Mouse (Mus musculus): Measurements from ENCODE around the gene Col8a2. TPM values are rescaled to one million over a fixed set of nuclear protein-coding genes. Genes with fewer than 3 reads are reported as not detected.
A peak's percentile ranks its signal among the peaks of the same experiment; 100 is the strongest.

Gene Col8a2
- polyA plus RNA-seq, 1 experiment from 2014 or later = 12.1 TPM

DNA sequence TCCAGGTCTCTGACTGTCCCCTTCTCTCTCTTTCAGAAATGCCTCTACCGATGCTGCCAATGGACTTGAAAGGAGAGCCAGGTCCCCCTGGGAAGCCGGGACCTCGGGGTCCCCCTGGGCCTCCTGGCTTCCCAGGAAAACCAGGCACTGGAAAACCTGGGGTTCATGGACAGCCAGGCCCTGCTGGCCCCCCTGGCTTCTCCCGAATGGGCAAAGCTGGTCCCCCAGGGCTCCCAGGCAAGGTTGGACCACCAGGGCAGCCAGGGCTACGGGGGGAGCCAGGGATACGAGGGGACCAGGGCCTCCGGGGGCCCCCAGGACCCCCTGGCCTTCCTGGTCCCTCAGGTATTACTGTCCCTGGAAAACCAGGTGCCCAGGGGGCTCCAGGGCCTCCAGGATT is 23.8 kb downstream of the Col8a2 start:
- Histone ChIP-seq H3K27ac (no peak overlapping the region), H3K9ac (no peak overlapping the region), H3K4me1 (no peaks in the 10 kb centered on the region), H3K4me3 (no peak overlapping the region), H3K4me2 (replicated peaks) (no peak overlapping the region), H3K27me3 (replicated peaks) (no peaks in the 10 kb centered on the region), H3K36me3 (peaks cover 2% of the 10 kb centered on the region; the same call in 1 of the 2 replicates), H3K9me3 (peaks cover 6% of the 10 kb centered on the region)
- 80% methylated on average over 7 of the region's 7 CpGs for WGBS
- no peak for ATAC-seq (ENCODE audit: low FRiP score, low read depth)

DNA sequence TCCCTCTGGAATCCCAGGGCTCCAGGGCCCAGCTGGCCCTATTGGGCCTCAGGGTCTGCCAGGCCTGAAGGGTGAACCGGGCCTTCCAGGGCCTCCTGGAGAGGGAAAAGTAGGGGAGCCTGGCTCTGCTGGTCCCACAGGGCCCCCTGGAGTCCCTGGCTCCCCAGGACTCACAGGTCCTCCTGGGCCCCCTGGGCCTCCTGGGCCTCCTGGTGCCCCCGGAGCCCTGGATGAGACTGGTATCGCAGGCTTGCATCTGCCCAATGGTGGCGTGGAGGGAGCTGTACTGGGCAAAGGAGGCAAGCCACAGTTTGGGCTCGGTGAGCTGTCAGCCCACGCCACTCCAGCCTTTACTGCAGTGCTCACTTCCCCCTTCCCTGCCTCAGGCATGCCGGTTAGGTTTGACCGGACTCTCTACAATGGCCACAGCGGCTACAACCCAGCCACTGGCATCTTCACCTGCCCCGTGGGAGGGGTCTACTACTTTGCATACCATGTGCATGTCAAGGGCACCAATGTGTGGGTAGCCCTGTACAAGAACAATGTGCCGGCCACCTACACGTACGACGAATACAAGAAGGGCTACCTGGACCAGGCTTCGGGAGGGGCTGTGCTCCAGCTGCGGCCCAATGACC is 25.1 kb downstream of the Col8a2 start:
- H3K27ac ChIP-seq = no peak overlapping the region
- peaks cover 16% of the 10 kb centered on the region for H3K36me3 ChIP-seq
- H3K4me2 ChIP-seq (replicated peaks) = no peak overlapping the region
- ATAC-seq (ENCODE audit: low FRiP score, low read depth) = no peak
- no peaks in the 10 kb centered on the region for H3K9me3 ChIP-seq
- H3K9ac ChIP-seq = no peak overlapping the region
- H3K4me3 ChIP-seq = no peak overlapping the region
- H3K4me1 ChIP-seq = no peaks in the 10 kb centered on the region
- 90% methylated on average over 16 of the region's 16 CpGs for WGBS
- no peaks in the 10 kb centered on the region for H3K27me3 ChIP-seq (replicated peaks)

DNA sequence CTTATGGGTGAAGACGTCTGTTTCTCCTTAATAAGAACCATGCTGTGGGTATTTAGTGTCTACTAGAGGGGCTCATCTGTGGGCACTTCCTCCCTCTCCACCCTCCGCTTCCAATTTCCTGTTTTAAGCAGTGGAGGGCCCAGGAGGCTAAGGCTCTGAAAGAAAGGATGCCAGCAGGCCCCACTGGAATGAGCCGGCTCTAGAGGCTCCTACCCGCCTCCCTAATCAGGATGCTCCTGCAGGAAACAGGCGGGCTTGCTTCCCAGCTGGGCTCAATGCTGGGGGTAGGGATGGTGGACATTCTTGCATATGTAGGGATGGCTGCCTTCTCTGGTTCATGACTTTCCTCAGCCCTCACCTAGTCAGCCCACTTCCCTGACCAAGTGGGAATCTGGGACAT is 26.6 kb downstream of the Col8a2 start:
- WGBS = 28% methylated on average over 5 of the region's 5 CpGs
- ATAC-seq (ENCODE audit: low FRiP score, low read depth) = no peak
- H3K27me3 ChIP-seq (replicated peaks) = no peaks in the 10 kb centered on the region
- no peaks in the 10 kb centered on the region for H3K4me1 ChIP-seq
- no peak overlapping the region for H3K27ac ChIP-seq
- no peak overlapping the region for H3K4me2 ChIP-seq (replicated peaks)
- no peaks in the 10 kb centered on the region for H3K9me3 ChIP-seq
- no peak overlapping the region for H3K4me3 ChIP-seq
- peaks cover 31% of the 10 kb centered on the region for H3K36me3 ChIP-seq
- no peak overlapping the region for H3K9ac ChIP-seq

DNA sequence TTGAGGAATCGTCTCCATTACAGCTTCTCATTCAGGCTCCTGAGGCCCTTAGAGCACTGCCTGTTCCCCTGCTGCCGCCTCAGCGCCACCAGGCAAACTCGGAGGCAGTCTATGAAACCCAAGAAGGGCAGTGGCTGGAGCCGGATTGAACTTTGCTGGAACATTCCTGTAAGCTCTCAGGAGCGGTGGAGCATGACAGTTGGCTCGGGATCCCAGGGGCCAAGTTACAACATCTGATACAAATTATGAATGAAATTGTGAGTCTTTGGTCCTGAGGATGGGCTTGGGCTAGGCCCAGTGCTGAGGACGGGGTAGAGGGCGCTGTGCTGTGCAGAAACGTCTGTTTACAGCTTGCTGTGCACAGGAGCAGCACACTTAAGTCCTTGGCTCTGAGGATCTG is 27.8 kb downstream of the Col8a2 start:
- Histone ChIP-seq H3K36me3 (peaks cover 36% of the 10 kb centered on the region), H3K4me1 (no peaks in the 10 kb centered on the region), H3K4me2 (replicated peaks) (no peak overlapping the region), H3K9ac (no peak overlapping the region), H3K4me3 (no peak overlapping the region), H3K27ac (no peak overlapping the region), H3K9me3 (no peaks in the 10 kb centered on the region), H3K27me3 (replicated peaks) (no peaks in the 10 kb centered on the region)
- 59% methylated on average over 10 of the region's 10 CpGs for WGBS
- no peak for ATAC-seq (ENCODE audit: low FRiP score, low read depth)

DNA sequence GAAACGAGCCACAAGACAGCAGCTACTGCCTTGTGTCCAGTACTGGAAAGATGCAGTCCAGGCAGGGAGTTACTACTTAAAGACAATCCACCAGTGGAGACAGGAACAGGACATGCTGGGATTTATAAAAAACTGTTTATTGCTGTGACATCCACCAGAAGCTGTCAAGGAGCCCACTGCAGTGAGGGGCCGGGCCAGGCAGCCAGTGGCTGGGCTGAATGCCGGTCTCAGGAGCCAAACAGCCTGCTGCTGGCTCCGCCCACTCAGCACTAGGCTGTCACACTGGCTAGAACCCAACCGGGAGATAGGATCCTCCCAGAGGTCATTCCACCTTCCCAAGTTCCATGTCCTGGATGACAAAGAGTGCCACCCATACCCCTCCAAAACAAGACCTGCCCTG is 29.3 kb downstream of the Col8a2 start:
- WGBS = 43% methylated on average over 5 of the region's 5 CpGs
- ATAC-seq (ENCODE audit: low FRiP score, low read depth) = no peak
- peaks cover 38% of the 10 kb centered on the region for H3K36me3 ChIP-seq

DNA sequence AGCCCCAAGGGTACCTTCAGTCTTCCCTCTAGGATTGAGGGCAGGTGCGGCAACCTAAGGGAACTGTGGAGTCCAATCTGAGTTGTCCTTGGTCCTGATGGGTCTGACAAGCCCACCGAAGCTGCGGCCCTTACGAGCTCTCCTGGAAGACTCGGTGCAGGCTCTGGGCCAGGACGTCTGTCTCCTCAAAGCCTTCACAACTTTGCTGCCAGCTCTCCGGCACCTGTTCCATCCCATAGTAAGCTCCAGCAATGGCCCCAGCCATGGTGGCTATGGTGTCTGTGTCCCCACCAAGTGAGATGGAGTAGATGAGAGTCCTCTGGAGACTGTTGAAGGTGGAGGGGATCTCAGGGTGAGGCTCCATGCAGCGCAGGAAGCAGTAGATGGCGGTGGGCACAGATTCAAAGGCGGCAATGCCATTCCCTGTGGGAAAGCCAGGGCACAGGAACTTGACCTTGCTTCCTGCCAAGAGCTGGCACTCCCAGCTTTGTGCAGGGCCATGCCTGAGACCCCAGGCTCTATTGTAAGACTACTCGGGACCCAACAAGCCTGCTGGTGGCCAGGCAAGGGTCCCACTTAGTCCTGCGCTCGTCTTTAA is 29.9 kb downstream of the Col8a2 start:
- Histone ChIP-seq H3K36me3 (peaks cover 38% of the 10 kb centered on the region), H3K9ac (no peak overlapping the region), H3K27me3 (replicated peaks) (no peaks in the 10 kb centered on the region), H3K27ac (no peak overlapping the region), H3K9me3 (no peaks in the 10 kb centered on the region), H3K4me3 (no peak overlapping the region), H3K4me1 (peaks cover 8% of the 10 kb centered on the region), H3K4me2 (replicated peaks) (no peak overlapping the region)
- ATAC-seq (ENCODE audit: low FRiP score, low read depth) = no peak
- 94% methylated on average over 13 of the region's 13 CpGs for WGBS

More for the DNA sequence above, 29.3 kb downstream of the Col8a2 start:
- Histone ChIP-seq H3K27ac (no peak overlapping the region), H3K4me1 (peaks cover 7% of the 10 kb centered on the region), H3K9ac (no peak overlapping the region), H3K27me3 (replicated peaks) (no peaks in the 10 kb centered on the region), H3K4me2 (replicated peaks) (no peak overlapping the region), H3K9me3 (no peaks in the 10 kb centered on the region), H3K4me3 (no peak overlapping the region)

DNA sequence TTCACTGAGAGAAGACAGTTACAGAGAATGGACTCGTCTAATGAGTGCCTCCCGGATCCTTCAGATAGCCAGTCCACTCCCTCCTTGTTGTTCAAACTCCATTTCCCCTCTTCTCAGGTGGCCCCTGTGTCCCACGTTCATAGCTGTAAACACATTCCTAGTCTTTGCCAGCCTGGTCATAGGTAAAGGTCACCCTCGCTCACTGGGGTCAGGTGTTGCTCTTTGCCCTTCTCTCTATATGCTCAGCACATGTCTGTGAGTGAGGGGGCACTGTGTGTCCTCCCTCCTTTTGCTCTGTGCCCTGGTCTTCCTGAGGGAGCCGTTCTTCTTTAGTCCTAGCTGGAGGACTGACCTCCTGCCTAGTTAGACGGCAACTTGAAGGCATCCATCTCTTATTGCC is 33.2 kb downstream of the Col8a2 start:
- Histone ChIP-seq H3K9ac (no peak overlapping the region), H3K4me3 (no peak overlapping the region), H3K9me3 (no peaks in the 10 kb centered on the region), H3K27me3 (replicated peaks) (peaks cover 11% of the 10 kb centered on the region), H3K36me3 (peaks cover 38% of the 10 kb centered on the region), H3K4me1 (peaks cover 11% of the 10 kb centered on the region), H3K4me2 (replicated peaks) (no peak overlapping the region), H3K27ac (no peak overlapping the region)
- no peak for ATAC-seq (ENCODE audit: low FRiP score, low read depth)
- 91% methylated on average over 6 of the region's 6 CpGs for WGBS

DNA sequence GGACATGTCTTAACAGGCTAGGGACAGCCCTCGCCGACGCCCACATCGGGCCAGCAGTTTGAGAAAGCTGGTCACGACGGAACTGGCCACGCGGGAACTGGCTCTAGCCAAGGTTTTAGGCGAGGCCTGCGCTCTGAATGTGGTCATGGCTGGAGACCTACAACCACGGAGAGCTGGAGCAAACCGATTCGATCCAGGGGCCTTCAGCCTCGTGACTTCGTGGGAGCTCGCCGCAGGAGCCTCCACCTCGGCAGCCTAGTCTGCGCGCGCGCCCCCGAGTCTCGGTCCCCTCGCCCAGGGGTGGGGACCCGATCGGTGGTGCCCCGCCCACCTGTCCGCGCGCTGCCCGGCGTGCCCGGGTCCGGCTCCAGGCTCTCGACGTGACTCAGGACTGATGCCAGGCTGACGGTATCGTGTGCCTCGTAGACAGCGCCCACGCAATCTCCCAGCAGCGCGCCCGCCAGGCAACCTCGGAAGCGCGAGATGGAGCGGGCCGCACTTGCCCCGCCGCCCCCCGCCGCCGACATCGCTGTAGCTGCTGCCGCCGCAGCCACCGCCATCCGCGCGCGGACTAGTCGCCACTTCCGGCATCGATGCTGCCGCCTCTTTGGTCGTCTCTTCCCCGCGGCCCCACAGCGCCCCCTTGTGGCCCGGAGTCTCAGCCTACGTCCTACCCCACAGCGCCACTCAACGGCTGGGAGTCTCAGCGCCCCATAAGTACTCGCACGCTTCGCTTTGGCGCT is 34.7 kb downstream of the Col8a2 start, which contains the start of gene Adprhl2:
Gene Adprhl2, minus strand, starts transcription at position 593 of the 743 bp plus-strand sequence.
- H3K4me3 ChIP-seq = peak within 1 kb of the TSS; percentile 81
- H3K27me3 ChIP-seq (replicated peaks) = peaks cover 23% of the 10 kb centered on the region
- ATAC-seq (ENCODE audit: low FRiP score, low read depth) = peak; percentile 77
- no peak within 1 kb of the TSS for H3K27ac ChIP-seq
- peaks cover 11% of the 10 kb centered on the region for H3K4me1 ChIP-seq
- peaks cover 26% of the 10 kb centered on the region for H3K36me3 ChIP-seq
- 1% methylated on average over 80 of the region's 80 CpGs for WGBS
- peak within 1 kb of the TSS; percentile 78 for H3K9ac ChIP-seq
- H3K4me2 ChIP-seq (replicated peaks) = peak within 1 kb of the TSS; percentile 93
- no peaks in the 10 kb centered on the region for H3K9me3 ChIP-seq

DNA sequence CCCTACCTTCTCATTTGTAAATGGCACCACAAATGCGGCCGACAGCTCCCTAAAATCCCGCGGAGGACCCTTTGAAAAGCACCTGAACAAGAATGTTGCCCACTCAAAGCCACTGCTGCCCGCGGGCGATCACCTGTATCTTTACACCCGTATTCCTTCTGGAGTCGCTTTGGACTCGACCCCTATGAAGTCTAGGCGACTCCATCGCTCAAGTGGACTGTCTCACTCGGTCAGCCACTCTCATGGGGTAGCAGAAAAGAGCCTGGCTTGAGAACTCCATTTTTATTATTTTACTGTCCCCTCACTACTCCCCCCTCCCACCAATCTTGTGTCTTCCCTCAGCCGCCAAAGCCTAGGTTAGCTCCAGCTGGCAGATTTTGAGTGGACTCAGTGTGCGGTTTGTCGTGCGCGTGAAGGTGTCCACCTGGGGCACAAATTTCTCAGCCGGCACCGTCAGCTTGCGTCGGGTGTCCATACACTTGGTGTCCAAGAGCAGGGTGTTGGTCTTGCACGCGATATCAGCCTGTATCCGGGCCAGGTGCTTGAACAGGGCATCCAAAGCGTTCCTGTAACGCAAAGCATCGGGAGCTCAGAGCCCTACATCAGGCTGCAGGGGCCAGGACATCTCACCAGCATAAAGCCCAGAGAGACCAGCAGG is 35.4 kb downstream of the Col8a2 start:
- WGBS = 54% methylated on average over 28 of the region's 28 CpGs
- Histone ChIP-seq H3K4me3 (peak overlapping the region; percentile 81), H3K9ac (no peak overlapping the region), H3K27ac (no peak overlapping the region), H3K27me3 (replicated peaks) (peaks cover 23% of the 10 kb centered on the region), H3K9me3 (no peaks in the 10 kb centered on the region), H3K36me3 (peaks cover 19% of the 10 kb centered on the region), H3K4me1 (peaks cover 11% of the 10 kb centered on the region), H3K4me2 (replicated peaks) (peak overlapping the region; percentile 93)
- peak; percentile 55 for ATAC-seq (ENCODE audit: low FRiP score, low read depth)

DNA sequence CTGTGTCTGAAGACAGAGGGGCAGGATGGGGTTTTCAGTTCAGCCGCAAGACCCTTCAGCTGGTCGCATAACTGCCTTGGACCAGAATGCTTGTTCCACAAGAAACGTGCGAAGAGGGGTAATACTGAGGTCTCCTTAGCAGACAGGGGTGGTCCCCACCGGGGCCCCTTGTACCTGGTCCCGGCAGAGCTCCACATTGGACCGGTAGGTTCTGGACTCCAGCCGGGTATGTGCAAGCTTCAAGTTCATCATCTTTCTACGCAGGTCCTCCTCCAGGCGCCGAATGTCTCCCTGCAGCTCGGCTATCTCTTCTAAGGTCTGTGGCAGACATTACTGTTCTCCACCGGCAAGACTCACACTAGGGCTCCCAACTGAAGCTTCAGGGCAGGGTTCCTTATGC is 36.1 kb downstream of the Col8a2 start:
- Histone ChIP-seq H3K36me3 (peaks cover 13% of the 10 kb centered on the region), H3K27me3 (replicated peaks) (peaks cover 23% of the 10 kb centered on the region), H3K4me2 (replicated peaks) (no peak overlapping the region), H3K9me3 (no peaks in the 10 kb centered on the region), H3K4me3 (no peak overlapping the region), H3K9ac (no peak overlapping the region), H3K27ac (no peak overlapping the region), H3K4me1 (peaks cover 11% of the 10 kb centered on the region)
- no peak for ATAC-seq (ENCODE audit: low FRiP score, low read depth)
- 94% methylated on average over 13 of the region's 13 CpGs for WGBS

DNA sequence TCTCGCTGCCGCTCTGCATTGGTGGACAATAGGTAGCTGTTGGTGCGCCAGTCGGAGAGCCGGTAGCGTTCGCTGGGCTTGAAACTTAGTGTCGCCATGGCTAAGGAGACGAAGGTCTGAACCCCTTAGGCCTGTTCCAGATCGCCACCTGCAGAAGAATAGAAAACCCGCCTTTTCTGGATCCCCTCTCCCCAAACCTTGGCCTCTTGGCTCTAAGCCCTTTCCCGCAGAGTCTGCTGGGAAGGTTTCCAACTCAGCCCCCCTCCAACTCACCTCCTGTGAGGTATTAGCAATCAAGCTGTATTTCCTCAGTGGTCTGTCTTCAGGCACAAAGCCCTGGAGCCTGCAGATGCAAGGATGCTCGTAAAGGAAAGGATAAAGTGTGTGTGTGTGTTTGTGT is 38.3 kb downstream of the Col8a2 start:
- Histone ChIP-seq H3K27ac (no peak overlapping the region), H3K4me3 (no peak overlapping the region), H3K27me3 (replicated peaks) (peaks cover 23% of the 10 kb centered on the region), H3K9me3 (no peaks in the 10 kb centered on the region), H3K4me1 (peaks cover 11% of the 10 kb centered on the region), H3K4me2 (replicated peaks) (no peak overlapping the region), H3K9ac (no peak overlapping the region), H3K36me3 (0 out of 2 replicates have a peak, but pooled peaks cover under 1% of the 10 kb centered on the region)
- ATAC-seq (ENCODE audit: low FRiP score, low read depth) = no peak
- WGBS = 28% methylated on average over 13 of the region's 13 CpGs

DNA sequence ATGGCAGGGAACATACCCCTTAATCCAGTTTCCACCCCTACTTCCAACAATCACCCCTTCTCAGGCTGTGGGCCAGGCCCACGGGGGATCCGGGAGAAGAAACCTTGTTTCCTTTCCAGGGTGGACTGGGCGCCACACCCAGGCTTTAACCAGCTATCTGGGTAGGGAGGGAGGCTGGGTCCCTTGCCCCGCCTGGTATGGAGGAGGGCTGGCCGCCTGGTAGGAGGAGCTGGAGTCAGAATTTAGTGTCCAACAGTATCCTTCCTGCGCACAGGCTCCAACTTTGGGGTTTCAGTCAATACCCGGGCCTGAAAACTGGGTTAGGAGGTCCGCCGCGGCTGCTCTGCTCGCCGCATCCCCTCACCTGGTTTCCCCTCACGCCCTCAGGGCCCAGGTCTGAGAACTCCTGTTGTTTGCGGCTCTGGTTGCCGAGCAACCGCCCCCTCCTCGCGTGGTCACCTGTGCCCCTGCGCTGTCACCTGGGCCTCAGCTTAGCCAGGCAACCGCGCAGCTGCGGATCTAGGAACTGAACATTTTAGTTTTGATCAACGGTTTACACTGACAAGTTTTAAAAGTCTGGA is 38.8 kb downstream of the Col8a2 start, which contains the start of gene Tekt2:
Gene Tekt2, minus strand, starts transcription at position 408 of the 581 bp plus-strand sequence.
- no peak for ATAC-seq (ENCODE audit: low FRiP score, low read depth)

More for the DNA sequence above, 38.8 kb downstream of the Col8a2 start, which contains the start of gene Tekt2:
- no peaks in the 10 kb centered on the region for H3K9me3 ChIP-seq
- H3K4me2 ChIP-seq (replicated peaks) = no peak within 1 kb of the TSS; the same call in 1 of the 2 replicates
- no peaks in the 10 kb centered on the region for H3K36me3 ChIP-seq
- no peak within 1 kb of the TSS for H3K4me3 ChIP-seq
- H3K27ac ChIP-seq = no peak within 1 kb of the TSS
- peaks cover 9% of the 10 kb centered on the region for H3K4me1 ChIP-seq
- WGBS = 12% methylated on average over 23 of the region's 23 CpGs
- peaks cover 23% of the 10 kb centered on the region for H3K27me3 ChIP-seq (replicated peaks)
- H3K9ac ChIP-seq = no peak within 1 kb of the TSS
